Mouse (Mus musculus): ENCODE results near the gene Itih1.

- TF ChIP-seq TAL1 (IDR thresholded peaks at IDR 0.05; ENCODE audit: low read length) = no peak
- TF ChIP-seq GATA1 (IDR thresholded peaks at IDR 0.05; ENCODE audit: low read length) = no peak
Measured at GRCm38 (mm10) chr14:30916516-30916915, 26.6 kb downstream of the Itih1 start.

Data from erythroblast, embryonic 14.5 days (primary cell).